Mouse (Mus musculus) embryonic facial prominence, embryonic 12.5 days (tissue): Measurements from ENCODE around the gene Zbtb44. TPM values are rescaled to one million over a fixed set of nuclear protein-coding genes. Genes with fewer than 3 reads are reported as not detected.
"Not testable (repeated sequence)": the region's sequence is repeated elsewhere in the genome, so short reads cannot be mapped to it uniquely, and the experiment has no call there.

Experiments used
- ATAC-seq: fragments of 200-750 bp; cut with Nextera tagmentation; 2 replicates; pipeline ENCODE4 v1.8.0; 2017; ENCODE audit not compliant: insufficient number of reproducible peaks, insufficient read depth, low FRiP score, low TSS enrichment
- H3K27ac ChIP-seq: fragments of 300-500 bp; sonication (generic); 2 replicates; pipeline ENCODE4 v1.5.1; 2016; ENCODE audit warnings: mild to moderate bottlenecking
- H3K27me3 ChIP-seq: fragments of 300-500 bp; sonication (generic); 2 replicates; pipeline ENCODE4 v1.6.1; 2016; ENCODE audit warnings: mild to moderate bottlenecking, moderate library complexity
- H3K36me3 ChIP-seq: fragments of 300-500 bp; sonication (generic); 2 replicates; pipeline ENCODE4 v1.6.1; 2016; ENCODE audit warnings: mild to moderate bottlenecking
- H3K4me1 ChIP-seq: fragments of 300-500 bp; sonication (generic); 2 replicates; pipeline ENCODE4 v1.6.1; 2016
- H3K4me2 ChIP-seq: fragments of 300-500 bp; sonication (generic); replicated peaks from 2 replicates; pipeline ENCODE4 v1.6.1; 2016; ENCODE audit warnings: mild to moderate bottlenecking, moderate library complexity
- H3K4me3 ChIP-seq: fragments of 300-500 bp; sonication (generic); 2 replicates; pipeline ENCODE4 v1.5.1; 2016; ENCODE audit warnings: mild to moderate bottlenecking
- H3K9ac ChIP-seq: fragments of 300-500 bp; sonication (generic); 2 replicates; pipeline ENCODE4 v1.6.1; 2016; ENCODE audit warnings: mild to moderate bottlenecking, moderate library complexity
- H3K9me3 ChIP-seq: fragments of 300-500 bp; sonication (generic); 2 replicates; pipeline ENCODE4 v1.6.1; 2016; ENCODE audit warnings: mild to moderate bottlenecking, moderate library complexity
- WGBS: fragments of 180-500 bp; shearing (Covaris S2); methylation state at CpG from one replicate; pipeline ENCODE4 v1.1.7; 2016; 5-methylcytosine and 5-hydroxymethylcytosine counted together
- polyA plus RNA-seq: library from polyadenylated mRNA; unstranded; fragments of >200 nt; fragmentation: Nextera tagmentation; extraction: Ambion mirVana; gene quantifications from 2 replicates; pipeline ENCODE4 v1.2.1, GENCODE M21; 2016

Gene Zbtb44
- polyA plus RNA-seq, 1 experiment from 2014 or later = 9.7 TPM

DNA sequence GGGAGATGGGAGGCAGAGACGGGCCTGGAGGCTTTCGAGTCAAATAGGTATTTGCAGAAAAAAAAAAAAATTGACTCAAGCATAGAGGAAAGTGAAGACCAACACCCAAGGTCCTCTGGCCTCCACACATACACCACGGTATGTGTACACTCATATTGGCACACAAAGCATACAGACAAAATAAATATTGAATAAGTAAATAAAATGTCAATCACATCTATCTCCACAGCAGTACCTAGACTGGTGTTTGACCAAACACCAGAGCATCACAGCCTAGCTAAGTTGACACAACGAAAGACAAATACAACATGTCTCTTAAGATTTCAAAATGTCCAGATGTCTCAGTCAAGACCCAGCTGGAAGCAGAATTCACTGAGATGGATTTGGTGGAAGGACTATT is 17.0 kb upstream of the Zbtb44 start:
- H3K4me2 ChIP-seq = no peak overlapping the region
- no peak overlapping the region for H3K9ac ChIP-seq
- H3K36me3 ChIP-seq = no peaks in the 10 kb centered on the region
- WGBS = 91% methylated on average over 4 of the region's 4 CpGs
- no peaks in the 10 kb centered on the region for H3K27me3 ChIP-seq
- no peak for ATAC-seq
- no peaks in the 10 kb centered on the region for H3K9me3 ChIP-seq
- H3K27ac ChIP-seq = no peak overlapping the region
- H3K4me1 ChIP-seq = no peaks in the 10 kb centered on the region
- H3K4me3 ChIP-seq = no peak overlapping the region

DNA sequence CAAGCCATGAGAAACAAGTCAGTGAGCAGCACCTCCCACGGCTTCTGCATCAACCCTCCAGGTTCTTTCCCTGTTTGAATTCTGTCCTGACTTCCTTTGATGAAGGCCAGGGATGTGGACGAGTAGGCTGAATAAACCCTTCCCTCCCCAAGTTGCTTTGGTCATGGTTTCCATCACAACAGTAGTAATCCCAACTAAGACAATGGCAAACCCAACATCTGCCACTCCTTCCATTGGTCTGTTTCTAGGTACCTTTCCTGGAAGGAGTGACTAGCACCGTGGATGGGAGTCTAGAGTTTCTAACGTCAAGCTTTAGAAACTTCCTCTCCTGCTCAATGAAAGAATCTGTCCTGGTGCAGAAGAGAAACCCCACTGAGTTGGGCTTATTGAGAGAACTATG is 12.8 kb upstream of the Zbtb44 start:
- H3K4me2 ChIP-seq = no peak overlapping the region
- H3K36me3 ChIP-seq = no peaks in the 10 kb centered on the region
- no peak overlapping the region for H3K4me3 ChIP-seq
- H3K27ac ChIP-seq = no peak overlapping the region
- WGBS = 72% methylated on average over 4 of the region's 4 CpGs
- no peak overlapping the region for H3K9ac ChIP-seq
- H3K9me3 ChIP-seq = no peaks in the 10 kb centered on the region
- no peaks in the 10 kb centered on the region for H3K27me3 ChIP-seq
- ATAC-seq = no peak
- no peaks in the 10 kb centered on the region for H3K4me1 ChIP-seq

DNA sequence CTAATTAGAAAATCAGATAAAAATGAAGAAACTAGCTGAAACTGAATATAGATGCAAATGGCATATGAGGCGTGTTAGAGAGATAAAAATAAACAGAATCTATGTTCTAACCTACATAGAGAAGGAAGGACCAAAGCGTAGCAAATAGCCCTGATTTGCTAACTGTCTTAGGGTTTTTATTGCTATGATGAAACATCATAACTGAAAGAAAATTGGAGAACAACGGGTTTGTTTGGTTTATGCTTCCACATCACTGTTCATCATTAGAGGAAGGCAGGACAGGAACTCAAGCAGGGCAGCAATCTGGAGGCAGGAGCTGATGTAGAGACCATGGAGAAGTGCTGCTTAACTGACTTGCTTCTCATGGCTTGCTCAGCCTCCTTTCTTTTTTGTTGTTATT is 12.3 kb upstream of the Zbtb44 start:
- H3K4me2 ChIP-seq = no peak overlapping the region
- 88% methylated on average over 3 of the region's 3 CpGs for WGBS
- H3K9me3 ChIP-seq = no peaks in the 10 kb centered on the region
- no peaks in the 10 kb centered on the region for H3K27me3 ChIP-seq
- no peaks in the 10 kb centered on the region for H3K36me3 ChIP-seq
- no peak overlapping the region for H3K27ac ChIP-seq
- no peak overlapping the region for H3K4me3 ChIP-seq
- no peaks in the 10 kb centered on the region for H3K4me1 ChIP-seq
- ATAC-seq = no peak
- H3K9ac ChIP-seq = no peak overlapping the region

DNA sequence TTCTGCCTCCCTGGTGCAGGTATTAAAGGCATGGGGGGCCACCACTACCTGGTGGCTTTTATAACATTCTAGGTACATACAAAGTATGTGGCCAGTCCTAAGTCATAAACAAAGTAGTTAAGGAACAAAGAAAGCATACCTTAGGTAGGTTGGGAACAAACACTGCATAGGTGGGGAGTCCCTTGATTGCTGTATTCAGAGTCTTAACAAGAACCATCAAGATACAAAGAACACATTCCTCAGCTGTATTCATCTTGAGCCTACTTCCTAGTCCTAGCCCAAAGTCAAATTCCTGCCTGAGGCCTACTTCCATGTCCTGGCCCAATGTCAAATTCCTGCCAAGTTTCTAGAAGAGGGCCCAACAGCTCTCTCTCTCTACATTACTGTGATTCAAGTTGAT is 11.7 kb upstream of the Zbtb44 start:
- no peaks in the 10 kb centered on the region for H3K27me3 ChIP-seq
- no peaks in the 10 kb centered on the region for H3K36me3 ChIP-seq
- no peak overlapping the region for H3K9ac ChIP-seq
- no peaks in the 10 kb centered on the region for H3K4me1 ChIP-seq
- H3K9me3 ChIP-seq = no peaks in the 10 kb centered on the region
- no peak overlapping the region for H3K4me3 ChIP-seq
- no peak for ATAC-seq
- no peak overlapping the region for H3K4me2 ChIP-seq
- H3K27ac ChIP-seq = no peak overlapping the region

DNA sequence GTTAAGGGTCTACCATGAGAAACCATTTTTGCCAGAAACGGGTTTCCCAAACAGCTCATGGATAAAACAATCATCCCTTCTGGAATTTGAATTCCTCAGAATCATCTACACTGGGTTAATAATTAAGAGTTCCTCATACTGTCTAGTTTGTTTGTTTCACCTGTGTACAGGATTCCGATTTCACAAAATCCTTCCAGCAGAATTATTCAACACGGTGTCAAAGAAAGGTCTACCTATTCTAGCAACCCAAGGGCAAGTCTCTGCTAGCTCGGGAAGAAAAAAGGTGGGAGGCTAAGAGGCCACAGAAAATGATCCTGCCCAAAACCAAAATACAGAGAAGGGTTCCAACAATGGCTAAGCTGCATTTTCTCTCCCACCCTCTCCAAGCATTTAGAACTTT is 2.2 kb upstream of the Zbtb44 start:
- Histone ChIP-seq H3K4me3 (no peak overlapping the region), H3K27me3 (no peaks in the 10 kb centered on the region), H3K4me1 (peaks cover 13% of the 10 kb centered on the region), H3K9ac (no peak overlapping the region), H3K27ac (no peak overlapping the region), H3K36me3 (no peaks in the 10 kb centered on the region), H3K4me2 (no peak overlapping the region), H3K9me3 (no peaks in the 10 kb centered on the region)
- 86% methylated on average over 4 of the region's 4 CpGs for WGBS
- ATAC-seq = no peak

DNA sequence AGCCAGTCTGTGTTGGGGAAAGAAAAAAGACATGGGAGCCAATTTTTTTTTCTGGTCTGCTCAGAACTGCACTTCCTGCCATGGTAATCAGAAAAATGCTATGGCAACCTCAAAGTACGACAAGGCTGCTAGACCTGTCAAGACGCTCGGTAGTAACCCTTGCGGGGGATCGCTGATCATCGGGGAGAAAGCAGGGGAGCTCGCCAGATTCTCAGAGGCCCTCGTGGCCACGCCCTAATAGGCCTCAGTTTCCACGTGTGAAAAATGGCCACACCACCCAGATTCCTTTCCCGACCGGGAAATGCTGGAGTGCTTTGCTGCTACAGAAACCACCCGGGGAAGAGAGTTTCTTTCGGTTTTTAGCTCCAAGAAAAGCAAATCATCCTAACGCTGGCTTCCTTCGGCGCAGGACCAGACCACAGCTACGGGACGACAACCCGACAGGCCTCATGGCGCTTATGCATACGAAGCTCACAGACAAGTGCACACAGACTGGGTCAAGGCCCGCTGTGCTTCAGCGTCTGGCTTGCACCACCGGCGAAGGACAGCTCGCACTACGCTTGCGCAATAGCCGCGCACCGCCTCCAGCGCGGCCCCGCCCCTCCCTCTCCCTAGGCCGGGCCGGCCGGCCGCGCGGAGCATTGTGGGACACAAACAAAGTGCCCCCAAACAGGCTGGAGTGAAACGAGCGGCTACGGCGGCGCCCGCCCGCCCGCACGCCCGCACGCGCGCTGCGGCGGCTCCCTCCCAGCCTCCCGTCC is 513 bp upstream of the Zbtb44 start:
- peak overlapping the region; percentile 98 for H3K27ac ChIP-seq
- H3K9me3 ChIP-seq = no peaks in the 10 kb centered on the region
- peak; percentile 94 for ATAC-seq
- no peaks in the 10 kb centered on the region for H3K36me3 ChIP-seq
- H3K9ac ChIP-seq = peak overlapping the region; percentile 95
- WGBS = under 1% methylated on average over 57 of the region's 57 CpGs
- H3K4me3 ChIP-seq = peak overlapping the region; percentile 93
- H3K27me3 ChIP-seq = no peaks in the 10 kb centered on the region
- peaks cover 13% of the 10 kb centered on the region for H3K4me1 ChIP-seq
- peak overlapping the region; percentile 76 for H3K4me2 ChIP-seq

DNA sequence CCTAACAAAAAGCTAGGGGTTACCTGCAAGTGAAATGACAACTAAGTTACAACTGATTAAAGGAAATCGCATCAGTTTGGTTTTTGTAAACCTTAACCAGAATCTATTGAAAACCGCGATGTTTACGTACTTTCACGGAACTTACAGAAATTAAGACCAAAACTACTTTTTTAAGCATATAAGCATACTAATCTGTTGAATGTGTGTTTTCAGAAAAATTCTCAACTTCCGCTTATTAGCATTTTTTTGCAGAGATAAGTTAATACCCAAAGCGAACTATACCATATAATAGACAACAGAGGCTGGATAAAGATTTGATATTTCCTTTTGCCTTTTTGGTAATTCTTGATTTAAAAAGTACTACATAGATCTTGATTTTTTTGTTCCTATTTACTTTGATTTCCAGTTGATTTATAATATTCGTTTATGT is 985 bp downstream of the Zbtb44 start:
- Histone ChIP-seq H3K4me2 (peak overlapping the region; percentile 76), H3K27ac (0 out of 2 replicates have a peak overlapping the region, but pooled peaks have one; percentile 98), H3K36me3 (0 out of 2 replicates have a peak, but pooled peaks cover 2% of the 10 kb centered on the region), H3K4me3 (peak overlapping the region; percentile 93), H3K27me3 (no peaks in the 10 kb centered on the region), H3K9me3 (no peaks in the 10 kb centered on the region), H3K4me1 (peaks cover 13% of the 10 kb centered on the region), H3K9ac (peak overlapping the region; percentile 95)
- WGBS = 14% methylated on average over 8 of the region's 8 CpGs
- ATAC-seq = no peak

DNA sequence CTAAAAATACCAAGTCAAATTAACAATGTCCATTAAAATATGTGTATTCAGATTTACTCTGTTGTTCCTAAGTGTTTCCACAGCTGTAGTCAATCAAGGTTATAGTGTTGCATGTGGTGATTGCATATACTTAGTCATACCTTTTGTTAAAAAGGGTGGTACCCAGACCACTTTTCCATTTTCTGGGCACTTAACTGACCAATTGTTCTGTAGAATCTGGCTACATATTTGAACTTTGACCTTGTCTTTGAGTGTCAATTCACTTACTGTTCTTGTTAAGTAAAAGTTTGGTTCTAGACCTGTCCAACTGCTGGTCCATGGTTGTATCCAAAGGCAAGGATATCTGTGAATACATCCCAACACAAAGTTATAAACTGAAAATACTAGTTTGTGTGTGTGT is 2.1 kb downstream of the Zbtb44 start:
- Histone ChIP-seq H3K27ac (no peak overlapping the region), H3K27me3 (no peaks in the 10 kb centered on the region), H3K9ac (no peak overlapping the region), H3K36me3 (0 out of 2 replicates have a peak, but pooled peaks cover 2% of the 10 kb centered on the region), H3K9me3 (no peaks in the 10 kb centered on the region), H3K4me3 (no peak overlapping the region), H3K4me1 (peaks cover 13% of the 10 kb centered on the region), H3K4me2 (peak overlapping the region; percentile 28)
- no peak for ATAC-seq

DNA sequence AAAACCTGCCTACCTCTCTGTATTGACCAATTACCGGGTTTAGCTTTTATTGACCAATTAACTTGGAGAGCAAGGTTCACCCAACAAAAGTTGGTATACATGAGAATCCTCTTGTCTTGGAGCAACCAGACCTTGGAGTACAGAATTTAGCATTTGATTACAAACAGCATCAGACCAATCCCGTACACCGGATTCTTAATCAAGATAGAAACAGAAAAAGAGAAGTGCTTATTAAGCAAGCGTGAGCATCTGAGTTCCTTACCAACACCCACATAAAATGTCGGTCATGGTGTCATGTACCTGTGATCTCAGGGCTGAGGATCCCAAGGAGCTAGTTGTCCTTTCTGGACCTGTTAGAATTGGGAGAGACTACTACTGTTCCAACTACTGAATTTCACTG is 19.8 kb downstream of the Zbtb44 start:
- no peaks in the 10 kb centered on the region for H3K27me3 ChIP-seq

DNA sequence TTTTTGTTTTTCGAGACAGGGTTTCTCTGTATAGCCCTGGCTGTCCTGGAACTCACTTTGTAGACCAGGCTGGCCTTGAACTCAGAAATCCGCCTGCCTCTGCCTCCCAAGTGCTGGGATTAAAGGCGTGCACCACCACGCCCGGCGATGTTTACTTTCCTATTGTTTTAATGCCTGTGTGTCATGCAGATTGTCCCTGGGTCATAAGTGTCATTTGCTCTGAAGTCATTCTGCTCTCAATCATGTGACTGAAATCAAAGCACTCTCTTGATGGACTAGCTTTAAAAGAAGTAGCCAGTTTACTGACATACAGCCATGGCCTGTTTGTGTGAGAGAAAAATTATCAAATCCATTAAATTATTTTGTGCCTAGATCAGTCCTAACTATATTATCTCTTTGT is 21.1 kb downstream of the Zbtb44 start:
- not testable (repeated sequence) for H3K9ac ChIP-seq, ATAC-seq, H3K27me3 ChIP-seq, H3K9me3 ChIP-seq, H3K4me3 ChIP-seq, H3K27ac ChIP-seq, H3K4me2 ChIP-seq, H3K4me1 ChIP-seq
- H3K36me3 ChIP-seq = peaks cover 17% of the 10 kb centered on the region; the same call in 1 of the 2 replicates
- WGBS = 88% methylated on average over 6 of the region's 6 CpGs

More for the DNA sequence above, 19.8 kb downstream of the Zbtb44 start:
- no peak overlapping the region for H3K27ac ChIP-seq
- WGBS = 94% methylated on average over 5 of the region's 5 CpGs
- no peak overlapping the region for H3K4me3 ChIP-seq
- H3K4me1 ChIP-seq = no peaks in the 10 kb centered on the region
- no peak for ATAC-seq
- no peak overlapping the region for H3K9ac ChIP-seq
- H3K4me2 ChIP-seq = no peak overlapping the region
- peaks cover 17% of the 10 kb centered on the region; the same call in 1 of the 2 replicates for H3K36me3 ChIP-seq
- H3K9me3 ChIP-seq = no peaks in the 10 kb centered on the region

DNA sequence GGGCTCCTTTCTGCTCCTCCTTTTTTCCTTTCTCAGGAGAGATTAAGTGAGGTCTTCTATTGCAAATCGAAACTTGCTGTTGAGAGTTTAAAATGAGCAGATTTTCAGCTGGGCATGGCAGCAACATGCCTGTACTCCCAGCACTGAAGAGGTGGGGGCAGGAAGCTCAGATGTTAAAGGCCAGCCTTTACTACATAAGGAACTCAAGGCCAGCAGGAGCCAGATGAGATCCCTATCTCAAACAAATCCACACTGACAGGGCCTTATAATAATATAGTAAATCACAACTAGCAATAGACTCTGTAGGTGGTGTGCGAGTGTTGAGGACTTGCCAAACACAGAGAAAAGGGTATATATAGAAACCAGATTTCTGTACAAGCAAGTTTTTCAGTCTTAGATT is 28.3 kb downstream of the Zbtb44 start:
- H3K4me2 ChIP-seq = no peak overlapping the region
- 77% methylated on average over 2 of the region's 2 CpGs for WGBS
- H3K36me3 ChIP-seq = peaks cover 19% of the 10 kb centered on the region
- no peak overlapping the region for H3K4me3 ChIP-seq
- no peaks in the 10 kb centered on the region for H3K9me3 ChIP-seq
- ATAC-seq = no peak
- no peak overlapping the region for H3K9ac ChIP-seq
- no peaks in the 10 kb centered on the region for H3K4me1 ChIP-seq
- H3K27ac ChIP-seq = no peak overlapping the region
- no peaks in the 10 kb centered on the region for H3K27me3 ChIP-seq

DNA sequence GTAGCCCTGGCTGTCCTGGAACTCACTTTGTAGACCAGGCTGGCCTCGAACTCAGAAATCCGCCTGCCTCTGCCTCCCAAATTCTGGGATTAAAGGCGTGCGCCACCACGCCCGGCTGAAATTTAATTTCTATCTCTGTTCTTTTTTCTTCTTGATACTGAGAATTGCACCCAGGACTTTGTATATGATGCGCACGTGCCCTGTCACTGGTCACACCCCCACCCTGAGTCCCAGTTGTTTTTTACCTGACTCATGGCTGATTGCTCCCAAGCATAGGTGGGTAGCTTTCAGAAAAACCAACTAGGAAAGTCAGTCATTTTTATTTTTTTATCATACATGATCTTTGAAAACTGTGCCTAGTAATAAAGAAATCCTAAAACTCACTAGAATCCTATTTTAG is 40.3 kb downstream of the Zbtb44 start:
- H3K4me1 ChIP-seq = no peaks in the 10 kb centered on the region
- H3K9ac ChIP-seq = no peak overlapping the region
- no peaks in the 10 kb centered on the region for H3K27me3 ChIP-seq
- ATAC-seq = no peak
- H3K4me3 ChIP-seq = no peak overlapping the region
- no peak overlapping the region for H3K27ac ChIP-seq
- no peaks in the 10 kb centered on the region for H3K9me3 ChIP-seq
- H3K36me3 ChIP-seq = peaks cover 16% of the 10 kb centered on the region
- 97% methylated on average over 8 of the region's 8 CpGs for WGBS
- no peak overlapping the region for H3K4me2 ChIP-seq
